Comparison of ENCODE assay signal across 11 mouse cellular contexts in the genomic region with DNA sequence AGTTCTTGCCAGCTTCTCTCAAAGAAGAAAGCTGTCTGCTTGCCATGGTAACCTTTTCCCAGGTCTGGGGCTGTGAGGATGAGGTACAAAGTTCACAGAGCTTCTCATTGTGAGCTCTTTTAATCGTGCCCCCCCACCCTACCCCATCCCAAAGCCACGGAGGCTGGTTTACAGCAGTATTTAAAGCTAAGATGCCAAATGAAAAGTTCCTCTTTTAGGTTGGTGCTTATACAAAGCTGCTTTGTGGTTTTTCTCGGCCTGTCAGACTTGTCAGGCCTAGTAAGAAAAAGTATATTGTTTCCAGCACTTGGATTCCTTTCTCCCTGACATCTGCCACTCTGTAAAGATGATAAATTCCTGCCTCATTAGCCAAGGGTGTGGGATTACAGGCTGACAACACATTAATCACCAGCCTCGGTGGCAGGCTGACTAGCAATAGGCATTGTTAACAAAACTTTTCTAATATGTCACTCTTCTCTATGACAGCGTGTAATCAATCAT.
A peak's percentile ranks its signal among the peaks of the same experiment; 100 is the strongest.
DNase-seq lines count a peak whose midpoint lies in the region; ATAC-seq lines count a peak whose summit lies in the region.
"Had no signal": no experiment of that assay in that cellular context is flagged by ENCODE, and none has a peak within 500 bp of the region (broad histone marks: within the 10 kb centered on the region; RNA-seq: fewer than 3 reads in every experiment).

No protein-coding gene starts in this region.

- H3K36me3 ChIP-seq in forebrain, embryonic 14.5 days (ENCODE audit: control insufficient read depth, insufficient read depth, low read length): no peaks in the 10 kb centered on the region
- H3K36me3 ChIP-seq in limb, embryonic 11.5 days (ENCODE audit: control insufficient read depth, insufficient read depth, low read length): no peaks in the 10 kb centered on the region
- H3K36me3 ChIP-seq: neural tube, embryonic 13.5 days had no signal

- no peak overlapping the region for H3K9ac ChIP-seq in forebrain, embryonic 14.5 days (ENCODE audit: low read length)
- H3K9ac ChIP-seq in limb, embryonic 11.5 days (ENCODE audit: low read length): no peak overlapping the region
- H3K9ac ChIP-seq: liver, embryonic 14.5 days; neural tube, embryonic 13.5 days had no signal

- WGBS in forebrain, embryonic 14.5 days: 7% methylated on average over 5 of the region's 5 CpGs
- 20% methylated on average over 5 of the region's 5 CpGs for WGBS in limb, embryonic 11.5 days

- H3K4me3 ChIP-seq in forebrain, embryonic 14.5 days (ENCODE audit: low read depth, low read length): no peak overlapping the region
- no peak overlapping the region for H3K4me3 ChIP-seq in limb, embryonic 11.5 days (ENCODE audit: low read depth, low read length)
- H3K4me3 ChIP-seq: neural tube, embryonic 13.5 days had no signal

- H3K9me3 ChIP-seq in forebrain, embryonic 14.5 days (replicated peaks; ENCODE audit: control insufficient read depth, low read length): no peaks in the 10 kb centered on the region
- no peaks in the 10 kb centered on the region for H3K9me3 ChIP-seq in limb, embryonic 11.5 days (ENCODE audit: control insufficient read depth, low read length)
- H3K9me3 ChIP-seq: neural tube, embryonic 13.5 days had no signal

- peak; percentile 5 for DNase-seq in layer of hippocampus, adult 9-11 months
- no peak for DNase-seq in layer of hippocampus, postnatal 25 days (ENCODE audit: extremely low spot score in 1 of 2, low spot score in 1 of 2)
- DNase-seq in brain, embryonic 18.5 days (ENCODE audit: low read depth, low spot score): peak; percentile 30
- peak; percentile 81 for DNase-seq in forebrain, embryonic 14.5 days (ENCODE audit: low spot score)
- peak; percentile 38 for DNase-seq in limb, embryonic 11.5 days (ENCODE audit: low spot score)
- DNase-seq in thymus, postnatal 25 days: no peak
- DNase-seq in cerebellum, postnatal 14 days: no peak
- DNase-seq in lung, postnatal 4 days: no peak
- DNase-seq: gastrocnemius, postnatal 10 days had no signal

- peaks cover 16% of the 10 kb centered on the region for H3K4me1 ChIP-seq in forebrain, embryonic 14.5 days (ENCODE audit: control insufficient read depth, insufficient read depth, low read length)
- peaks cover 31% of the 10 kb centered on the region for H3K4me1 ChIP-seq in limb, embryonic 11.5 days (ENCODE audit: control insufficient read depth, insufficient read depth, low read length)

- no peaks in the 10 kb centered on the region for H3K27me3 ChIP-seq in forebrain, embryonic 14.5 days (replicated peaks; ENCODE audit: control insufficient read depth, insufficient read depth, low read length)
- 0 out of 2 replicates have a peak, but pooled peaks cover 3% of the 10 kb centered on the region for H3K27me3 ChIP-seq in limb, embryonic 11.5 days (ENCODE audit: control insufficient read depth, insufficient read depth, low read length)
- H3K27me3 ChIP-seq: neural tube, embryonic 13.5 days had no signal

- H3K4me2 ChIP-seq in forebrain, embryonic 14.5 days (ENCODE audit: low read length): no peak overlapping the region
- no peak overlapping the region for H3K4me2 ChIP-seq in limb, embryonic 11.5 days (ENCODE audit: low read depth, severe bottlenecking)
- H3K4me2 ChIP-seq: neural tube, embryonic 13.5 days had no signal

- H3K27ac ChIP-seq in forebrain, embryonic 14.5 days (ENCODE audit: low read depth, low read length): no peak overlapping the region
- no peak overlapping the region for H3K27ac ChIP-seq in limb, embryonic 11.5 days (replicated peaks; ENCODE audit: low read depth, low read length)
- H3K27ac ChIP-seq: liver, embryonic 14.5 days; neural tube, embryonic 13.5 days had no signal

- peak; percentile 88 for ATAC-seq in forebrain, embryonic 14.5 days
- no peak for ATAC-seq in limb, embryonic 11.5 days (ENCODE audit: insufficient number of reproducible peaks, low FRiP score, low TSS enrichment, low read depth)

Comparison
In these comparisons a context has a peak if more than half of its experiments do, and no peak if none do; other contexts are left out.
1. DNase-seq: peak in layer of hippocampus, adult 9-11 months (single experiment), brain, embryonic 18.5 days (single experiment), forebrain, embryonic 14.5 days (single experiment) and limb, embryonic 11.5 days (single experiment); none in layer of hippocampus, postnatal 25 days (0 of 2), thymus, postnatal 25 days (single experiment), cerebellum, postnatal 14 days (0 of 2) and lung, postnatal 4 days (0 of 2).